Mouse (Mus musculus): ENCODE data around the gene Naxd. TPM values are rescaled to one million over a fixed set of nuclear protein-coding genes. Genes with fewer than 3 reads are reported as not detected.
"Not testable (repeated sequence)": the region's sequence is repeated elsewhere in the genome, so short reads cannot be mapped to it uniquely, and the experiment has no call there.

Naxd gene
- total and polyA plus RNA-seq, 3 experiments, result 31.2 to 56.9 (median 32.7) TPM

GRCm38 (mm10) chr8:11544386-11544785 lies 47.1 kb downstream of the Naxd start:
- Histone ChIP-seq H3K79me2 (replicated peaks; ENCODE audit: control insufficient read depth, insufficient read depth, low read length) (no peaks in the 10 kb centered on the region), H3K27ac (no peak overlapping the region), H3K4me3 (no peak overlapping the region), H3K36me3 (ENCODE audit: control insufficient read depth, insufficient read depth, low read length) (no peaks in the 10 kb centered on the region), H3K27me3 (ENCODE audit: control insufficient read depth, insufficient read depth, low read length) (no peaks in the 10 kb centered on the region), H3K4me1 (ENCODE audit: control insufficient read depth, insufficient read depth, low read length) (no peaks in the 10 kb centered on the region), H3K9ac (ENCODE audit: low read depth, low read length) (no peak overlapping the region)
- intact Hi-C loops (cut with DNase I), result loop anchor here (2.0 kb wide), 1 partner anchor 58 kb away; no protein-coding TSS in a partner anchor
- 45% methylated on average over 3 of the region's 3 CpGs for WGBS
- DNase-seq, result peak; percentile 55 to 69
- no peak for TF ChIP-seq POLR2A (IDR thresholded peaks at IDR 0.05; ENCODE audit: insufficient read depth, low read depth, low read length)
- TF ChIP-seq EP300 (IDR thresholded peaks at IDR 0.05; ENCODE audit: insufficient read depth, low read depth, low read length), result 0 out of 2 replicates have a peak, but pooled peaks have one; percentile 25
- TF ChIP-seq CTCF (IDR thresholded peaks at IDR 0.05), result peak; percentile 76

DNA sequence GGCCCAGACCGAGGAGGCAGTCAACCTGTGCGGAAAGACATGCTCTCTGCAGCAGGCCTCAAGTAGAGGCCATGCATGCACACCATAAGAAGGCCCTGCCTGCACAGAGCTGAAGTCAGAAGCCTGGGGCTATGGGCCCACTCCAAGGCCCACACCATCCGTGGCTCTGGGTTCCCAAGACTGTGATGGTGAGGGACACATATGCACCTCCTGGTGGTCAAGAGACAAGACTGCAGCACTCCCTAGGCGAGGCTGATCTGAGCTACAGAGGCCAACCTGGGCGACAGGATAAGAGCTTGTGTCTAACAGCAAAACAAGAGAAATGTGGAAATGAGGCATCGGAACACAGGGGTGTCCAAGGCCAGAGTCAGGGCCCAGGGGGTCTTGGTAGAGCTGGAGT lies 49.8 kb downstream of the Naxd start:
- WGBS, result 70% methylated on average over 6 of the region's 6 CpGs
- intact Hi-C loops (cut with DNase I), result no loop called here
- H3K4me1 ChIP-seq (ENCODE audit: control insufficient read depth, insufficient read depth, low read length), result no peaks in the 10 kb centered on the region; the same call in 1 of the 2 replicates
- H3K36me3 ChIP-seq (ENCODE audit: control insufficient read depth, insufficient read depth, low read length), result no peaks in the 10 kb centered on the region
- H3K27me3 ChIP-seq (ENCODE audit: control insufficient read depth, insufficient read depth, low read length), result no peaks in the 10 kb centered on the region
- H3K9ac ChIP-seq (ENCODE audit: low read depth, low read length), result no peak overlapping the region
- no peak overlapping the region for H3K27ac ChIP-seq
- no peak for DNase-seq
- H3K79me2 ChIP-seq (replicated peaks; ENCODE audit: control insufficient read depth, insufficient read depth, low read length), result no peaks in the 10 kb centered on the region
- no peak for TF ChIP-seq POLR2A (IDR thresholded peaks at IDR 0.05; ENCODE audit: insufficient read depth, low read depth, low read length)
- peak; percentile 44 for TF ChIP-seq CTCF (IDR thresholded peaks at IDR 0.05)
- no peak overlapping the region for H3K4me3 ChIP-seq

DNA sequence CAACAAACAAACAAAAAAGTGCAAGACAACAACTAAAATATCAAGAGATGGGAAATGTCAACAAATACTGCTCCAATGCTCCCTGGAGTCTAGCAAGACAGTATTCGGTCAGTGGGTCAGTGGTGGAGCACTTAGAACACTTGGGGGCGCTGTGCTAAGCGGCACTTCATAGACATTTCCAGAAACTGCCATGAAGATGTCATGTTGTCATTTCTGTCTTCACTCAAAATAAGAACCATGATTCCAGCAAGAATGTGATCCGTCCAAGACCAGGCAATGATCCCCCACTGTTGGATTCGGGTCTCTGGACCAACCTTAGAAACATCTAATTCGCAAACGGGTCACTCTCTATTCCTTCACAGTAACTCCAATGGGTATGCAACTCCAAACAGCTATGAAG lies 52.4 kb downstream of the Naxd start:
- Histone ChIP-seq H3K27me3 (ENCODE audit: control insufficient read depth, insufficient read depth, low read length) (no peaks in the 10 kb centered on the region), H3K9ac (ENCODE audit: low read depth, low read length) (no peak overlapping the region), H3K36me3 (ENCODE audit: control insufficient read depth, insufficient read depth, low read length) (no peaks in the 10 kb centered on the region), H3K4me3 (peak overlapping the region; percentile 83), H3K4me1 (ENCODE audit: control insufficient read depth, insufficient read depth, low read length) (peaks cover 1% of the 10 kb centered on the region), H3K27ac (peak overlapping the region; percentile 87; the same call in 1 of the 2 replicates), H3K79me2 (replicated peaks; ENCODE audit: control insufficient read depth, insufficient read depth, low read length) (no peaks in the 10 kb centered on the region)
- intact Hi-C loops (cut with DNase I), result loop anchor here (2.0 to 10.0 kb wide), 4 partner anchors 52 to 225 kb away; partner anchors contain the start of genes 1700016D06Rik and Naxd
- WGBS, result 21% methylated on average over 7 of the region's 7 CpGs
- DNase-seq, result peak in 1 of 2 experiments; percentile 42
- TF ChIP-seq EP300 (IDR thresholded peaks at IDR 0.05; ENCODE audit: insufficient read depth, low read depth, low read length) (no peak), CTCF (IDR thresholded peaks at IDR 0.05) (peak; percentile 70), POLR2A (IDR thresholded peaks at IDR 0.05; ENCODE audit: insufficient read depth, low read depth, low read length) (no peak)

DNA sequence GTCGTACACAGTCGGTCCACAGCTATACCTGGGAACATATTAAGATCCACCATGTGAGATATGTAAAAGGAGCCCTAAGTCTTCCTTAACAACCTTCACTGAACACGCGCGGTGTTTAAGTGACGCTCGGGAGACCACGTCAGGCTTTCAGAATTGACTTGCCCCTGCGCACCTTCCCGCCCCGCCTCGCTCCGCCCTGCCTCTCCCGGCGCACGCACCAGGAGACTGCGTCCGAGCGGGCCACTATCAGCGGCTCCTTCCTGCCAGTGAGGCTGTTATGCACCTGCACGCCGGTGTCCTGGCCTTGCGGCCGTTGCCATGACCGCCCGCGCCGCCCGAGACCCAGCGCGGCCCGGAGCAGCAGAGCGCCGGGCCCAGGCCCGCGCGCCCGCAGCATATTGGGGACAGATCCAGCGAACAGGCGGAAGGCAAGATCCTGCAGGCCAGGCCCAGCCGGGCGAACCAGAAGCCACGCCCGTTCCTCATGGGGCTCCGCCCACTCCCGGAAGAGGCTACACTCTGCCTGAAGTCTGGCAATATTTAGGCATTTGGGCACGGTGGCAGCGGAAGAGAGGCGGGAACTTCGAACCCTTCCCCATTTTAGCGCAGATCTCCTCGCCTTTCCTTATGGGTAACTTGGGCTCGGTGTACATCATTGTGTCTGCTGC lies 53.1 kb downstream of the Naxd start, which contains the start of gene Cars2:
Gene Cars2 (minus strand): TSS at position 503 of the 668 bp plus-strand sequence.
- Histone ChIP-seq H3K79me2 (replicated peaks; ENCODE audit: control insufficient read depth, insufficient read depth, low read length) (no peaks in the 10 kb centered on the region), H3K36me3 (ENCODE audit: control insufficient read depth, insufficient read depth, low read length) (no peaks in the 10 kb centered on the region), H3K4me3 (peak within 1 kb of the TSS; percentile 83), H3K4me1 (ENCODE audit: control insufficient read depth, insufficient read depth, low read length) (peaks cover 3% of the 10 kb centered on the region), H3K9ac (ENCODE audit: low read depth, low read length) (peak within 1 kb of the TSS; percentile 89), H3K27me3 (ENCODE audit: control insufficient read depth, insufficient read depth, low read length) (no peaks in the 10 kb centered on the region), H3K27ac (peak within 1 kb of the TSS; percentile 87)
- peak; percentile 96 for DNase-seq
- intact Hi-C loops (cut with DNase I), result loop anchor here (2.0 to 10.0 kb wide), 4 partner anchors 53 to 224 kb away; partner anchors contain the start of genes 1700016D06Rik and Naxd
- TF ChIP-seq EP300 (IDR thresholded peaks at IDR 0.05; ENCODE audit: insufficient read depth, low read depth, low read length) (no peak), CTCF (IDR thresholded peaks at IDR 0.05) (no peak), POLR2A (IDR thresholded peaks at IDR 0.05; ENCODE audit: insufficient read depth, low read depth, low read length) (peak; percentile 83)
- under 1% methylated on average over 53 of the region's 53 CpGs for WGBS

- 74% methylated on average over 4 of the region's 4 CpGs for WGBS
Measured at GRCm38 (mm10) chr8:11551497-11551896, 54.2 kb downstream of the Naxd start.

GRCm38 (mm10) chr8:11552390-11552789 lies 55.1 kb downstream of the Naxd start:
- TF ChIP-seq CTCF (IDR thresholded peaks at IDR 0.05) (no peak), POLR2A (IDR thresholded peaks at IDR 0.05; ENCODE audit: insufficient read depth, low read depth, low read length) (no peak), EP300 (IDR thresholded peaks at IDR 0.05; ENCODE audit: insufficient read depth, low read depth, low read length) (no peak)
- no peak overlapping the region for H3K4me3 ChIP-seq
- WGBS, result 68% methylated on average over 10 of the region's 10 CpGs
- intact Hi-C loops (cut with DNase I), result loop anchor here (5.0 to 10.0 kb wide), 3 partner anchors 55 to 222 kb away; partner anchors contain the start of genes 1700016D06Rik and Naxd
- no peak for DNase-seq
- H3K9ac ChIP-seq (ENCODE audit: low read depth, low read length), result no peak overlapping the region
- H3K36me3 ChIP-seq (ENCODE audit: control insufficient read depth, insufficient read depth, low read length), result no peaks in the 10 kb centered on the region
- no peak overlapping the region for H3K27ac ChIP-seq
- H3K27me3 ChIP-seq (ENCODE audit: control insufficient read depth, insufficient read depth, low read length), result no peaks in the 10 kb centered on the region
- H3K4me1 ChIP-seq (ENCODE audit: control insufficient read depth, insufficient read depth, low read length), result peaks cover 3% of the 10 kb centered on the region
- H3K79me2 ChIP-seq (replicated peaks; ENCODE audit: control insufficient read depth, insufficient read depth, low read length), result no peaks in the 10 kb centered on the region

More at GRCm38 (mm10) chr8:11551497-11551896, 54.2 kb downstream of the Naxd start:
- not testable (repeated sequence) for H3K9ac ChIP-seq (ENCODE audit: low read depth, low read length); H3K36me3 ChIP-seq (ENCODE audit: control insufficient read depth, insufficient read depth, low read length); H3K27me3 ChIP-seq (ENCODE audit: control insufficient read depth, insufficient read depth, low read length); H3K4me3 ChIP-seq; H3K4me1 ChIP-seq (ENCODE audit: control insufficient read depth, insufficient read depth, low read length); H3K79me2 ChIP-seq (replicated peaks; ENCODE audit: control insufficient read depth, insufficient read depth, low read length); H3K27ac ChIP-seq; DNase-seq
- intact Hi-C loops (cut with DNase I), result loop anchor here (2.0 to 10.0 kb wide), 4 partner anchors 54 to 223 kb away; partner anchors contain the start of genes 1700016D06Rik and Naxd
